17 mouse cellular contexts compared by ENCODE assay signal in genomic region chr2:9694178-9694577, GRCm38 (mm10).
DNase-seq lines count a peak whose midpoint lies in the region; TF ChIP-seq lines count a peak whose summit lies in the region.
"Had no signal": no experiment of that assay in that cellular context is flagged by ENCODE, and none has a peak within 500 bp of the region (broad histone marks: within the 10 kb centered on the region; RNA-seq: fewer than 3 reads in every experiment).

No protein-coding gene starts in this region.

- TF ChIP-seq CTCF in brain, embryonic 14.5 days (IDR thresholded peaks at IDR 0.05; ENCODE audit: borderline replicate concordance, extremely low read depth, insufficient read depth, insufficient read length): no peak
- no peak for TF ChIP-seq CTCF in kidney, adult 2 months (conservative IDR thresholded peaks at IDR 0.05; ENCODE audit: insufficient read depth, insufficient read length, low read depth, low read length)

- DNase-seq in heart, adult 11 months: peak; percentile 44
- DNase-seq in heart, postnatal 4 days: no peak
- DNase-seq in adipocyte (ENCODE audit: low spot score): peak; percentile 15
- peak; percentile 40 for DNase-seq in brain, embryonic 14.5 days (ENCODE audit: low read depth)
- DNase-seq in gonadal fat pad, adult 2 months (ENCODE audit: low read depth): peak; percentile 64
- no peak for DNase-seq in kidney, adult 2 months
- DNase-seq in adrenal gland, postnatal 10 days: no peak
- no peak for DNase-seq in layer of hippocampus, adult 18-20 months (ENCODE audit: low spot score in 2 of 2)
- DNase-seq: adrenal gland, adult 8-10 months; adrenal gland, postnatal 25 days; cerebellum, adult 11-12 months; cerebellum, adult 2 months; cerebellum, adult 9-10 months; cerebellum, postnatal 25 days had no signal

- H3K4me3 ChIP-seq in kidney, adult 2 months (ENCODE audit: insufficient read depth, low read depth, low read length): no peak overlapping the region
- H3K4me3 ChIP-seq: embryonic facial prominence, embryonic 10.5 days; embryonic facial prominence, embryonic 12.5 days; forebrain, embryonic 10.5 days had no signal

- 62% methylated on average over 8 of the region's 8 CpGs for WGBS in kidney, adult 2 months

- no peaks in the 10 kb centered on the region for H3K27me3 ChIP-seq in kidney, adult 2 months (replicated peaks; ENCODE audit: control insufficient read depth, insufficient read depth, low read length)
- H3K27me3 ChIP-seq: embryonic facial prominence, embryonic 12.5 days had no signal

- TF ChIP-seq POLR2A in brain, embryonic 14.5 days (IDR thresholded peaks at IDR 0.05; ENCODE audit: borderline replicate concordance, extremely low read depth, insufficient read depth, insufficient read length, poor library complexity, severe bottlenecking): no peak
- TF ChIP-seq POLR2A in kidney, adult 2 months (IDR thresholded peaks at IDR 0.05; ENCODE audit: low read depth, low read length): no peak

- H3K36me3 ChIP-seq in kidney, adult 2 months (ENCODE audit: control insufficient read depth, insufficient read depth, low read length): no peaks in the 10 kb centered on the region
- H3K36me3 ChIP-seq: embryonic facial prominence, embryonic 10.5 days; embryonic facial prominence, embryonic 12.5 days; forebrain, embryonic 10.5 days had no signal

- H3K27ac ChIP-seq in kidney, adult 2 months (ENCODE audit: insufficient read depth, low read depth, low read length): no peak overlapping the region
- H3K27ac ChIP-seq: embryonic facial prominence, embryonic 10.5 days; embryonic facial prominence, embryonic 12.5 days; forebrain, embryonic 10.5 days had no signal

- H3K4me1 ChIP-seq in kidney, adult 2 months (ENCODE audit: control insufficient read depth, insufficient read depth, low read length): no peaks in the 10 kb centered on the region
- H3K4me1 ChIP-seq: embryonic facial prominence, embryonic 12.5 days; forebrain, embryonic 10.5 days had no signal

Comparison
In these comparisons a context has a peak if more than half of its experiments do, and no peak if none do; other contexts are left out.
1. DNase-seq: peak in heart, adult 11 months (single experiment), adipocyte (single experiment), brain, embryonic 14.5 days (single experiment) and gonadal fat pad, adult 2 months (single experiment); none in heart, postnatal 4 days (single experiment), kidney, adult 2 months (single experiment), adrenal gland, postnatal 10 days (single experiment) and layer of hippocampus, adult 18-20 months (0 of 2).